Comparison of ENCODE assay signal across 12 mouse cellular contexts in genomic region chr8:10130513-10131414, GRCm38 (mm10). TPM values are rescaled to one million over a fixed set of nuclear protein-coding genes. Genes with fewer than 3 reads are reported as not detected.
DNase-seq lines count a peak whose midpoint lies in the region; ATAC-seq lines count a peak whose summit lies in the region.
"Had no signal": no experiment of that assay in that cellular context is flagged by ENCODE, and none has a peak within 500 bp of the region (broad histone marks: within the 10 kb centered on the region; RNA-seq: fewer than 3 reads in every experiment).

No protein-coding gene starts in this region.

- H3K4me3 ChIP-seq in forebrain, embryonic 13.5 days: no peak overlapping the region
- no peak overlapping the region for H3K4me3 ChIP-seq in neural tube, embryonic 13.5 days
- no peak overlapping the region for H3K4me3 ChIP-seq in kidney, embryonic 14.5 days (ENCODE audit: low read length)
- H3K4me3 ChIP-seq: limb, embryonic 15.5 days had no signal

- H3K4me2 ChIP-seq in forebrain, embryonic 13.5 days: peak overlapping the region; percentile 27; the same call in 1 of the 2 replicates
- H3K4me2 ChIP-seq in neural tube, embryonic 13.5 days: peak overlapping the region; percentile 30; the same call in 1 of the 2 replicates
- no peak overlapping the region for H3K4me2 ChIP-seq in kidney, embryonic 14.5 days (replicated peaks; ENCODE audit: low read depth, low read length)
- H3K4me2 ChIP-seq: limb, embryonic 15.5 days had no signal

- H3K36me3 ChIP-seq in forebrain, embryonic 13.5 days (ENCODE audit: poor library complexity, severe bottlenecking): no peaks in the 10 kb centered on the region
- no peaks in the 10 kb centered on the region for H3K36me3 ChIP-seq in neural tube, embryonic 13.5 days
- no peaks in the 10 kb centered on the region for H3K36me3 ChIP-seq in kidney, embryonic 14.5 days (ENCODE audit: control insufficient read depth, insufficient read depth, low read length)
- H3K36me3 ChIP-seq: limb, embryonic 15.5 days had no signal

- H3K9ac ChIP-seq in forebrain, embryonic 13.5 days: no peak overlapping the region
- H3K9ac ChIP-seq in neural tube, embryonic 13.5 days: no peak overlapping the region
- no peak overlapping the region for H3K9ac ChIP-seq in kidney, embryonic 14.5 days (ENCODE audit: low read depth, low read length)
- H3K9ac ChIP-seq: limb, embryonic 15.5 days had no signal

- H3K9me3 ChIP-seq in forebrain, embryonic 13.5 days (replicated peaks): 0 out of 2 replicates have a peak, but pooled peaks cover 6% of the 10 kb centered on the region
- H3K9me3 ChIP-seq in neural tube, embryonic 13.5 days: 0 out of 2 replicates have a peak, but pooled peaks cover 3% of the 10 kb centered on the region
- H3K9me3 ChIP-seq in kidney, embryonic 14.5 days (ENCODE audit: control insufficient read depth, low read length): no peaks in the 10 kb centered on the region
- H3K9me3 ChIP-seq: limb, embryonic 15.5 days had no signal

- H3K27me3 ChIP-seq in forebrain, embryonic 13.5 days: no peaks in the 10 kb centered on the region
- H3K27me3 ChIP-seq in neural tube, embryonic 13.5 days: no peaks in the 10 kb centered on the region
- no peaks in the 10 kb centered on the region for H3K27me3 ChIP-seq in kidney, embryonic 14.5 days (ENCODE audit: control insufficient read depth, insufficient read depth, low read length)
- H3K27me3 ChIP-seq: limb, embryonic 15.5 days had no signal

- 20% methylated on average over 15 of the region's 15 CpGs for WGBS in forebrain, embryonic 13.5 days
- WGBS in neural tube, embryonic 13.5 days: 35% methylated on average over 15 of the region's 15 CpGs
- 76% methylated on average over 15 of the region's 15 CpGs for WGBS in kidney, embryonic 14.5 days

- ATAC-seq in forebrain, embryonic 13.5 days: peak; percentile 92
- ATAC-seq in neural tube, embryonic 13.5 days (ENCODE audit: low read depth): peak; percentile 32; the same call in 1 of the 2 replicates
- ATAC-seq in megakaryocyte-erythroid progenitor cell, adult 5-6 weeks (replicated peaks; ENCODE audit: low FRiP score, low TSS enrichment, poor library complexity, severe bottlenecking): no peak
- ATAC-seq in kidney, embryonic 14.5 days (ENCODE audit: low FRiP score, low TSS enrichment): no peak
- ATAC-seq: inflammation-experienced regulatory T-cells, adult 6 months had no signal

- DNase-seq in lung, adult 18-20 months: peak; percentile 11 to 41
- no peak for DNase-seq in lung, postnatal 14 days
- DNase-seq in layer of hippocampus, adult 8-10 months (ENCODE audit: low spot score in 2 of 2): peak; percentile 28 to 30
- DNase-seq in thymus, adult 18-20 months: no peak
- DNase-seq: gastrocnemius, postnatal 14 days had no signal

- H3K27ac ChIP-seq in forebrain, embryonic 13.5 days: no peak overlapping the region
- 0 out of 2 replicates have a peak overlapping the region, but pooled peaks have one; percentile 14 for H3K27ac ChIP-seq in neural tube, embryonic 13.5 days (replicated peaks)
- no peak overlapping the region for H3K27ac ChIP-seq in kidney, embryonic 14.5 days (ENCODE audit: low read depth, low read length)
- H3K27ac ChIP-seq: limb, embryonic 15.5 days had no signal

- H3K4me1 ChIP-seq in forebrain, embryonic 13.5 days: peaks cover 16% of the 10 kb centered on the region
- H3K4me1 ChIP-seq in neural tube, embryonic 13.5 days (replicated peaks): peaks cover 15% of the 10 kb centered on the region
- no peaks in the 10 kb centered on the region for H3K4me1 ChIP-seq in kidney, embryonic 14.5 days (ENCODE audit: control insufficient read depth, insufficient read depth, low read length)
- H3K4me1 ChIP-seq: limb, embryonic 15.5 days had no signal

RNA-seq across cellular contexts. Expression of gene Myo16, which starts 22.9 kb away (rescaled TPM):
- polyA plus RNA-seq in forebrain, embryonic 13.5 days (2015; fragmentation: Nextera tagmentation; extraction: Ambion mirVana): 2.0 and 2.6 TPM in 2 replicates
- 10 to 100 TPM; 18.7 to 22.9 (median 20.2) TPM for total RNA-seq in layer of hippocampus, adult 8-10 months (2022)
- polyA plus RNA-seq in neural tube, embryonic 13.5 days (2015; fragmentation: Nextera tagmentation; extraction: Ambion mirVana): 3.9 and 5.1 TPM in 2 replicates
- not detected in 2 replicates for total RNA-seq in megakaryocyte-erythroid progenitor cell, adult 5-6 weeks (2014; fragmentation: Nextera tagmentation)
- not detected in 2 replicates for total RNA-seq in megakaryocyte-erythroid progenitor cell, adult 5-6 weeks (2017)
- 0.16 and 0.27 TPM in 2 replicates for polyA plus RNA-seq in kidney, embryonic 14.5 days (2014; fragmentation: Nextera tagmentation; extraction: Ambion mirVana)
- total RNA-seq: MEL had no signal
- polyA plus RNA-seq: inflammation-experienced regulatory T-cells, adult 6 months had no signal

Comparison
In these comparisons a context has a peak if more than half of its experiments do, and no peak if none do; other contexts are left out.
1. DNase-seq: peak in lung, adult 18-20 months (2 of 2) and layer of hippocampus, adult 8-10 months (2 of 2); none in lung, postnatal 14 days (single experiment) and thymus, adult 18-20 months (0 of 2).
2. ATAC-seq: peak in forebrain, embryonic 13.5 days (single experiment) and neural tube, embryonic 13.5 days (single experiment); none in megakaryocyte-erythroid progenitor cell, adult 5-6 weeks (single experiment) and kidney, embryonic 14.5 days (single experiment).